Mouse (Mus musculus) Patski (cell line): ENCODE measurements around the gene Grik4. TPM values are rescaled to one million over a fixed set of nuclear protein-coding genes. Genes with fewer than 3 reads are reported as not detected.

ENCODE experiments used
- ATAC-seq: fragments of 100-300 bp; one replicate; pipeline ENCODE4 v1.8.0; 2021
- CTCF ChIA-PET: fragments of 350-600 bp; sonication (Branson Sonifier 250); formaldehyde crosslinking; loops from one replicate; lab custom pipeline; 2022; ENCODE audit warnings: inconsistent platforms; lab: Charles Lee
- POLR2A ChIA-PET: fragments of 350-600 bp; sonication (Branson Sonifier 250); formaldehyde crosslinking; loops from one replicate; lab custom pipeline; 2022; ENCODE audit warnings: antibody characterized with exemption, inconsistent platforms; lab: Charles Lee
- DNase-seq: peaks from one replicate; pipeline ENCODE4 v3.0.0-alpha.2; 2011; ENCODE audit warnings: low read depth, low spot score
- H3K27me3 ChIP-seq: fragments of 371-371 bp; one replicate; pipeline ENCODE4 v1.5.1; 2021
- CTCF ChIP-seq: fragments of 100-300 bp; IDR thresholded peaks from one replicate; pipeline ENCODE4 v1.5.1; 2021
- in situ Hi-C: fragments of 300-500 bp; cut with MboI; formaldehyde crosslinking; loops from 3 replicates; pipeline ENCODE4 v1.11.1; 2018; ENCODE audit warnings: low pct_unique_long_range_greater_than_20kb, mixed read lengths
- polyA plus RNA-seq: library from polyadenylated mRNA; unstranded; gene quantifications from one replicate; pipeline ENCODE4 v1.2.3, GENCODE M21; 2021

The Grik4 gene
- polyA plus RNA-seq, 1 experiment from 2014 or later: 0.09 TPM

- in situ Hi-C loops: no loop called here
- no peak for DNase-seq
- ChIA-PET CTCF (no interaction called here), POLR2A (no interaction called here)
- no peak for TF ChIP-seq CTCF
- H3K27me3 ChIP-seq: peaks cover 41% of the 10 kb centered on the region
- ATAC-seq: no peak
These were observed 301.5 kb downstream of the Grik4 start for GRCm38 (mm10) chr9:42642821-42643220.

- DNase-seq: no peak
- ChIA-PET POLR2A (interaction anchor here (0.6 kb wide), 1 partner anchor 78 kb away, joined by 4 read pairs; no protein-coding TSS in a partner anchor), CTCF (no interaction called here)
- in situ Hi-C loops: no loop called here
- no peak for ATAC-seq
- no peak for TF ChIP-seq CTCF
- H3K27me3 ChIP-seq: peaks cover 42% of the 10 kb centered on the region
These were observed 302.7 kb downstream of the Grik4 start for GRCm38 (mm10) chr9:42641550-42642117.

GRCm38 (mm10) chr9:42636446-42636845 is 307.8 kb downstream of the Grik4 start:
- POLR2A ChIA-PET: no interaction called here
- peaks cover 30% of the 10 kb centered on the region for H3K27me3 ChIP-seq
- ATAC-seq (no peak), DNase-seq (no peak)
- no peak for TF ChIP-seq CTCF
- CTCF ChIA-PET: no interaction called here
- in situ Hi-C loops: no loop called here

GRCm38 (mm10) chr9:42631479-42631878 is 312.8 kb downstream of the Grik4 start:
- no peak for TF ChIP-seq CTCF
- POLR2A ChIA-PET: no interaction called here
- H3K27me3 ChIP-seq: peaks cover 25% of the 10 kb centered on the region
- ATAC-seq: no peak
- in situ Hi-C loops: no loop called here
- no peak for DNase-seq
- CTCF ChIA-PET: no interaction called here

- no peak for TF ChIP-seq CTCF
- in situ Hi-C loops: no loop called here
- no peak for DNase-seq
- no peak for ATAC-seq
- ChIA-PET CTCF (no interaction called here), POLR2A (no interaction called here)
- H3K27me3 ChIP-seq: peaks cover 22% of the 10 kb centered on the region
These were observed 316.7 kb downstream of the Grik4 start for GRCm38 (mm10) chr9:42627634-42628033.

DNA sequence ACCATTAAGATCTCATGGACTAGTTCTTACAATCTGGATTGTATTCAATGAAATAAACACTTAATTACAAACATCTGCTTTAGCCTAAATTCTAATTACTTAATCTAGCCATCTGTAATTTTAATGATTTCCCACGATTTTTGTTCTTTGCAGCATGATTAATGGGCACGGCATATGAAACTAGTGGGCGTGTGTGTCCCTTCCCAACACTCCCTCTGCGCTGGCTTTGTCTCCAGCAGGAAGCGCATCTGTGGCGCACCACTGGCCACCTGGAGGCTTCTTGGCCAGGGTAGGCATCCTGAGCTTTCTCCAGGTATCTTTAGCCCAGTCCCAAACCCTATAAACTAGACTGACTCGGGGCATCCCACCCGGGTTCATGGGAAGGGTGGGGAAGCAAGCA is 317.1 kb downstream of the Grik4 start:
- ChIA-PET POLR2A (no interaction called here), CTCF (no interaction called here)
- no peak for DNase-seq
- in situ Hi-C loops: no loop called here
- peaks cover 23% of the 10 kb centered on the region for H3K27me3 ChIP-seq
- TF ChIP-seq CTCF: no peak
- ATAC-seq: no peak

- TF ChIP-seq CTCF: no peak
- H3K27me3 ChIP-seq: peaks cover 29% of the 10 kb centered on the region
- DNase-seq (no peak), ATAC-seq (no peak)
- CTCF ChIA-PET: interaction anchor here (1.1 kb wide), 1 partner anchor 104 kb away, joined by 3 read pairs; no protein-coding TSS in a partner anchor
- POLR2A ChIA-PET: no interaction called here
- in situ Hi-C loops: no loop called here
These were observed 318.0 kb downstream of the Grik4 start for GRCm38 (mm10) chr9:42626226-42626775.

DNA sequence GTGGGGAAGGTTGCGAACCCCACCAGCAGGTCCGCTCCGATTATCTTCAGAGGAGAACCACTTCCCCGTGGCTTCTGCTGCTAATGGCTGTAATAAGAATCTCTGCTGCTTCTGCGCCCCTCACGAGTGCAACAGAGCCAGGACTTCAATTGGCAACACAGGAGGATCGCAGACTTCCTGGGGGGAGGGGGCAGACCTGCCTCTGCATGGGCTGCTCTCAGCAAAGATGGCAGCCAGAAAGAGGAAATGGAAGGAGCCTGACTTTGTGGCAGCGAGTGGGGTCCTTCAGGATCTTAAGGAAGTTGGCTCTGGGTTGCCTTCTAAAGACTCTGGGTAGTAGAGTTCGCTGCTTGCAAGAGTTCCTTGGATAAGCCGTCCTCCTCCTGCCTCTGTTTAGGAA is 329.9 kb downstream of the Grik4 start:
- TF ChIP-seq CTCF: no peak
- in situ Hi-C loops: no loop called here
- no peak for DNase-seq
- peaks cover 33% of the 10 kb centered on the region for H3K27me3 ChIP-seq
- ChIA-PET CTCF (no interaction called here), POLR2A (no interaction called here)
- no peak for ATAC-seq

DNA sequence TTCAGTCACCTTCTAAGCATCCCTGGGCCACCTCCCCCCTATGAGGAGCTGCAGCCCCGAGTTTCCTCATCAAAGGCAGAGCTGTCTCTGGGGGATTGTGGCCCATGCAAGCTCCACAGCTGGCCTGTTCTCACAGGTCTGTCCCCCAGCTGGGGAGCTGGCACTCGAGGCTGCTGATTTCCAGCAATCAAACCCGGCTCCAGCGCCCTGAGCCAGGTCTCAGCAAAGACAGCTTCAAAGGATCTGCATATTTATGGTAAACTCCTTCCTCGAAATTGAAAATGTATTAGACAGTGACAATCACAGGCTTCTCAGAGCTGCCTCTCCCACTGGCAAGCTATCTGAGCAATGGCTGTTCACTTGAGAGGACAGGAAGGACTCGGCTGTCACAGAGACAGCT is 330.5 kb downstream of the Grik4 start:
- CTCF ChIA-PET: no interaction called here
- no peak for ATAC-seq
- peaks cover 38% of the 10 kb centered on the region for H3K27me3 ChIP-seq
- in situ Hi-C loops: no loop called here
- POLR2A ChIA-PET: no interaction called here
- no peak for TF ChIP-seq CTCF
- DNase-seq: no peak

DNA sequence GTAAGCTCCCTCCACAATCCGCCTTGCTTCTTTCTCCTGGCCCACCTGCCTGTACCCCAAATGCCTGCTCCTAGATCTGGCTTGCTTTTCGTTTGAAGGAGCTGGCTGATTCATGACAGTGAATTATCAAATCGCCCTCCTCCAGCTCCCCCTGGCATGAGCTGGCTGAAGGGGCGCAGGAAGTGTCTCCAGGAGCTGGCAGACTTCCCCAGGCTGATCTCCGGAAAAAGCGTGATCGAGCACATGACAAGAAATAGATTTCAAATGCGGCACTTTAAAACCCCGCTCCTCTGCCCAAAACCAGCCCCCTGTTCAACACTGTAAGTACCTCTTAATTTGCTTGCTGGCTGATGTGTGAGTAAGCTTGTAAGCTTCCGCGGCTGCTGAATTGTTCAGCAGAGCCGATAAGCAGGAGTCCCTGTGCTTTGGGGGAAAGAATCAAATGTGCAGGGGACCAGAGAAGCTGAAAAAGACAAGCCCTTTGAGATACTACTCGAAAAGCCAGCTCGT is 331.8 kb downstream of the Grik4 start:
- DNase-seq (no peak), ATAC-seq (no peak)
- H3K27me3 ChIP-seq: peaks cover 42% of the 10 kb centered on the region
- TF ChIP-seq CTCF: no peak
- in situ Hi-C loops: no loop called here
- POLR2A ChIA-PET: interaction anchor here (0.6 kb wide), 1 partner anchor 222 kb away, joined by 3 read pairs; no protein-coding TSS in a partner anchor
- CTCF ChIA-PET: no interaction called here

DNA sequence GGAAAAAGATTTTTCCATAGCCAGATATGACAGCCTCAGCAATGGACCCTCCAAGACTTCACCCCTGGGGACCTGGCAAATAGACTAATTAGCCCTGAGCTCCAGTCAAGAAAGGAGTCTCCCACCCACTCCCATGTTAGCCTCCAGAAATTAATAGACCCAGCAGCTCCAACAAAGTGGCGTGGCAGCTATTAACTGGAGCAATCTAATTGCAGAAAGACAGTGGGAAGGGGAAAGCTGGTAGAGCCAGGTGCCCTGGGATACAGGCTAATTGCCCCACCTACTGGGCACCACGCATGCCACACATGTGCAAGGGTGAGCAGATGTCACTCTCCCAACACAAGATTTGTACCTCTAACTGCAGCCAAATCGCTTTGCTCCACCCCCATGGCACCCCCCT is 342.8 kb downstream of the Grik4 start:
- ATAC-seq (no peak), DNase-seq (no peak)
- TF ChIP-seq CTCF: peak; percentile 46
- POLR2A ChIA-PET: interaction anchor here (0.6 kb wide), 1 partner anchor 541 kb away, joined by 4 read pairs; no protein-coding TSS in a partner anchor
- CTCF ChIA-PET: no interaction called here
- in situ Hi-C loops: no loop called here
- H3K27me3 ChIP-seq: peaks cover 41% of the 10 kb centered on the region
